Mouse (Mus musculus): Measurements from ENCODE around the gene Rad51b. TPM values are rescaled to one million over a fixed set of nuclear protein-coding genes. Genes with fewer than 3 reads are reported as not detected.

Gene Rad51b
- total and polyA plus RNA-seq, 3 experiments, result 1.6 to 45.5 (median 22.0) TPM

GRCm38 (mm10) chr12:79679251-79679901 is 382.3 kb downstream of the Rad51b start:
- no peaks in the 10 kb centered on the region for H3K27me3 ChIP-seq (ENCODE audit: insufficient read depth, low read length)
- TF ChIP-seq POLR2AphosphoS5 (IDR thresholded peaks at IDR 0.05; ENCODE audit: insufficient replicate concordance, low read depth, low read length) (no peak), GATA1 (IDR thresholded peaks at IDR 0.05; ENCODE audit: borderline replicate concordance, low read length) (no peak), TAL1 (conservative IDR thresholded peaks at IDR 0.05; ENCODE audit: low read depth, low read length) (no peak), GATA2 (IDR thresholded peaks at IDR 0.05; ENCODE audit: borderline replicate concordance, low read depth, low read length) (no peak), CTCF (IDR thresholded peaks at IDR 0.05; ENCODE audit: low read depth, low read length) (no peak)
- H3K36me3 ChIP-seq (replicated peaks), result peaks cover 2% of the 10 kb centered on the region
- H3K4me1 ChIP-seq (ENCODE audit: insufficient read depth, low read depth, low read length), result peaks cover 31% of the 10 kb centered on the region
- H3K9me3 ChIP-seq (replicated peaks), result no peaks in the 10 kb centered on the region
- no peak overlapping the region for H3K4me3 ChIP-seq (ENCODE audit: low read depth, low read length)
- no peak for ATAC-seq (ENCODE audit: extremely low read depth, insufficient number of reproducible peaks, low FRiP score, poor library complexity, severe bottlenecking)
- DNase-seq (ENCODE audit: low spot score), result no peak

GRCm38 (mm10) chr12:79679941-79680697 is 383.0 kb downstream of the Rad51b start:
- no peaks in the 10 kb centered on the region for H3K9me3 ChIP-seq (replicated peaks)
- ATAC-seq (ENCODE audit: extremely low read depth, insufficient number of reproducible peaks, low FRiP score, poor library complexity, severe bottlenecking), result no peak
- H3K27me3 ChIP-seq (ENCODE audit: insufficient read depth, low read length), result no peaks in the 10 kb centered on the region
- TF ChIP-seq CTCF (IDR thresholded peaks at IDR 0.05; ENCODE audit: low read depth, low read length), result no peak
- no peak for DNase-seq (ENCODE audit: low spot score)
- H3K4me3 ChIP-seq (ENCODE audit: low read depth, low read length), result no peak overlapping the region
- peaks cover 2% of the 10 kb centered on the region for H3K36me3 ChIP-seq (replicated peaks)
- H3K4me1 ChIP-seq (ENCODE audit: insufficient read depth, low read depth, low read length), result peaks cover 31% of the 10 kb centered on the region

- H3K4me1 ChIP-seq (ENCODE audit: insufficient read depth, low read depth, low read length), result peaks cover 28% of the 10 kb centered on the region
- DNase-seq (ENCODE audit: low spot score) (no peak), ATAC-seq (ENCODE audit: extremely low read depth, insufficient number of reproducible peaks, low FRiP score, poor library complexity, severe bottlenecking) (no peak)
- H3K27me3 ChIP-seq (ENCODE audit: insufficient read depth, low read length), result no peaks in the 10 kb centered on the region
- H3K4me3 ChIP-seq (ENCODE audit: low read depth, low read length), result no peak overlapping the region
- H3K36me3 ChIP-seq (replicated peaks), result peaks cover 2% of the 10 kb centered on the region
- H3K9me3 ChIP-seq (replicated peaks), result no peaks in the 10 kb centered on the region
- TF ChIP-seq CTCF (IDR thresholded peaks at IDR 0.05; ENCODE audit: low read depth, low read length) (no peak), GATA1 (IDR thresholded peaks at IDR 0.05; ENCODE audit: borderline replicate concordance, low read length) (no peak), GATA2 (IDR thresholded peaks at IDR 0.05; ENCODE audit: borderline replicate concordance, low read depth, low read length) (no peak), TAL1 (conservative IDR thresholded peaks at IDR 0.05; ENCODE audit: low read depth, low read length) (no peak), POLR2AphosphoS5 (IDR thresholded peaks at IDR 0.05; ENCODE audit: insufficient replicate concordance, low read depth, low read length) (no peak)
Observed at GRCm38 (mm10) chr12:79680698-79681072, 383.6 kb downstream of the Rad51b start.

- TF ChIP-seq POLR2AphosphoS5 (IDR thresholded peaks at IDR 0.05; ENCODE audit: insufficient replicate concordance, low read depth, low read length) (no peak), TAL1 (conservative IDR thresholded peaks at IDR 0.05; ENCODE audit: low read depth, low read length) (no peak), GATA2 (IDR thresholded peaks at IDR 0.05; ENCODE audit: borderline replicate concordance, low read depth, low read length) (no peak), CTCF (IDR thresholded peaks at IDR 0.05; ENCODE audit: low read depth, low read length) (no peak), GATA1 (IDR thresholded peaks at IDR 0.05; ENCODE audit: borderline replicate concordance, low read length) (no peak)
- Histone ChIP-seq H3K4me3 (ENCODE audit: low read depth, low read length) (no peak overlapping the region), H3K9me3 (replicated peaks) (no peaks in the 10 kb centered on the region), H3K4me1 (ENCODE audit: insufficient read depth, low read depth, low read length) (peaks cover 21% of the 10 kb centered on the region), H3K36me3 (replicated peaks) (peaks cover 2% of the 10 kb centered on the region), H3K27me3 (ENCODE audit: insufficient read depth, low read length) (no peaks in the 10 kb centered on the region)
- DNase-seq (ENCODE audit: low spot score) (no peak), ATAC-seq (ENCODE audit: extremely low read depth, insufficient number of reproducible peaks, low FRiP score, poor library complexity, severe bottlenecking) (no peak)
Observed at GRCm38 (mm10) chr12:79681571-79681970, 384.5 kb downstream of the Rad51b start.

- no peaks in the 10 kb centered on the region for H3K27me3 ChIP-seq (ENCODE audit: insufficient read depth, low read length)
Observed at GRCm38 (mm10) chr12:79683350-79683749, 386.3 kb downstream of the Rad51b start.

GRCm38 (mm10) chr12:79683759-79684158 is 386.7 kb downstream of the Rad51b start:
- Histone ChIP-seq H3K4me1 (ENCODE audit: insufficient read depth, low read depth, low read length) (peaks cover 21% of the 10 kb centered on the region), H3K4me3 (ENCODE audit: low read depth, low read length) (no peak overlapping the region), H3K36me3 (replicated peaks) (peaks cover 2% of the 10 kb centered on the region), H3K27me3 (ENCODE audit: insufficient read depth, low read length) (no peaks in the 10 kb centered on the region), H3K9me3 (replicated peaks) (no peaks in the 10 kb centered on the region)
- TF ChIP-seq POLR2AphosphoS5 (IDR thresholded peaks at IDR 0.05; ENCODE audit: insufficient replicate concordance, low read depth, low read length), result no peak
- TF ChIP-seq GATA1 (IDR thresholded peaks at IDR 0.05; ENCODE audit: borderline replicate concordance, low read length), result no peak
- TF ChIP-seq GATA2 (IDR thresholded peaks at IDR 0.05; ENCODE audit: borderline replicate concordance, low read depth, low read length), result no peak
- no peak for TF ChIP-seq CTCF (IDR thresholded peaks at IDR 0.05; ENCODE audit: low read depth, low read length)
- no peak for TF ChIP-seq TAL1 (conservative IDR thresholded peaks at IDR 0.05; ENCODE audit: low read depth, low read length)
- DNase-seq (ENCODE audit: low spot score), result no peak
- no peak for ATAC-seq (ENCODE audit: extremely low read depth, insufficient number of reproducible peaks, low FRiP score, poor library complexity, severe bottlenecking)

More at GRCm38 (mm10) chr12:79683350-79683749, 386.3 kb downstream of the Rad51b start:
- ATAC-seq (ENCODE audit: extremely low read depth, insufficient number of reproducible peaks, low FRiP score, poor library complexity, severe bottlenecking), result no peak
- Histone ChIP-seq H3K4me3 (ENCODE audit: low read depth, low read length) (no peak overlapping the region), H3K36me3 (replicated peaks) (peaks cover 2% of the 10 kb centered on the region), H3K9me3 (replicated peaks) (no peaks in the 10 kb centered on the region), H3K4me1 (ENCODE audit: insufficient read depth, low read depth, low read length) (peaks cover 22% of the 10 kb centered on the region)
- no peak for DNase-seq (ENCODE audit: low spot score)
- TF ChIP-seq CTCF (IDR thresholded peaks at IDR 0.05; ENCODE audit: low read depth, low read length), result no peak
